Mouse (Mus musculus): Measurements from ENCODE around the gene Rab34.

GRCm38 (mm10) chr11:78164604-78164923 is 23.7 kb upstream of the Rab34 start:
- no peak for TF ChIP-seq CTCF (conservative IDR thresholded peaks at IDR 0.05; ENCODE audit: low read length)
- no peak for TF ChIP-seq POU5F1 (IDR thresholded peaks at IDR 0.05; ENCODE audit: borderline replicate concordance, low read length)

Measured in E14TG2a.4 (cell line).